Mouse (Mus musculus) cerebellum, adult 2 months (tissue): ENCODE results near the gene Klhl42. TPM values are rescaled to one million over a fixed set of nuclear protein-coding genes. Genes with fewer than 3 reads are reported as not detected.

ENCODE experiments used
- DNase-seq, 2 experiments: peaks; one replicate each; pipeline ENCODE4 v3.0.0; 2021
- H3K27ac ChIP-seq: fragments of 200-500 bp; 2 replicates; pipeline ENCODE4 v1.5.1; 2012; ENCODE audit warnings: low read length, control low read depth, inconsistent platforms; ENCODE audit not compliant: insufficient read depth
- H3K27me3 ChIP-seq: fragments of 200-500 bp; 2 replicates; pipeline ENCODE4 v1.6.1; 2012; ENCODE audit warnings: inconsistent platforms, mild to moderate bottlenecking, low read length, moderate library complexity; ENCODE audit not compliant: control insufficient read depth, insufficient read depth
- H3K4me1 ChIP-seq: fragments of 200-500 bp; 2 replicates; pipeline ENCODE4 v1.6.1; 2011; ENCODE audit warnings: low read length; ENCODE audit not compliant: control insufficient read depth, insufficient read depth
- H3K4me3 ChIP-seq: fragments of 200-500 bp; replicated peaks from 2 replicates; pipeline ENCODE3; 2011; ENCODE audit warnings: mild to moderate bottlenecking, low read depth, low read length, control low read depth; ENCODE audit not compliant: insufficient read depth
- CTCF ChIP-seq: fragments of 200-500 bp; IDR thresholded peaks from 2 replicates; pipeline ENCODE4 v1.5.1; 2011; ENCODE audit warnings: low read depth, mild to moderate bottlenecking, control low read depth, low read length, moderate library complexity, borderline replicate concordance; ENCODE audit not compliant: insufficient read depth
- POLR2A ChIP-seq: fragments of 200-500 bp; IDR thresholded peaks from 2 replicates; pipeline ENCODE4 v1.6.1; 2011; ENCODE audit warnings: low read length, control low read depth, borderline replicate concordance; ENCODE audit not compliant: insufficient read depth
- WGBS: fragments of 180-500 bp; shearing (Covaris S2); methylation state at CpG from one replicate; pipeline ENCODE4 v1.1.7; 2018; 5-methylcytosine and 5-hydroxymethylcytosine counted together
- polyA plus RNA-seq: library from polyadenylated mRNA; depleted of rRNA; stranded (reverse); fragments of >200 nt; gene quantifications from 2 replicates; pipeline ENCODE4 v1.2.3, GENCODE M21; 2012; rRNA removed

The Klhl42 gene
- polyA plus RNA-seq, 1 experiment: 17.2 TPM

DNA sequence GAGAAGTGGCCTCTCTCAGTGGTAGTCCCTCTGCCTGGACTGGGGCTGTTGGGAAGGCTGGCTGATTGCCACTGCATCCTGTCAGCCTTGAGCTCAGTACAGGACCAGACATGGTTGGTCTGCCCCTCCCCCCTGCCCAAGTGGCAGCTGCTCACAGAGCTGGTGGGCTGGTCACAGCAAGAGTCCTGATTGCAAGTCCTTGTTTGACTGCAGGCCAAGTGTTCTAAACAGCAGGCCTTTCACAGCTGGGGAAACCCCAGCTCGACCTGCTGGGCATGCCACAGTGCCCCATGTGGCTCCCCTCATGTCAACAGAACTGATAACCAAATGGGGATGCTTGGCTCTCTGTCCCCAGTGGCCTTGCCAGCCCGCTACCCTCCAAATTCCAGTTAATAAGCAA is 54.1 kb downstream of the Klhl42 start:
- WGBS: 7% methylated on average over 2 of the region's 2 CpGs
- TF ChIP-seq CTCF (no peak), POLR2A (no peak)
- Histone ChIP-seq H3K4me1 (no peaks in the 10 kb centered on the region), H3K27me3 (no peaks in the 10 kb centered on the region), H3K4me3 (no peak overlapping the region), H3K27ac (no peak overlapping the region)
- peak in 1 of 2 experiments; percentile 15 for DNase-seq

DNA sequence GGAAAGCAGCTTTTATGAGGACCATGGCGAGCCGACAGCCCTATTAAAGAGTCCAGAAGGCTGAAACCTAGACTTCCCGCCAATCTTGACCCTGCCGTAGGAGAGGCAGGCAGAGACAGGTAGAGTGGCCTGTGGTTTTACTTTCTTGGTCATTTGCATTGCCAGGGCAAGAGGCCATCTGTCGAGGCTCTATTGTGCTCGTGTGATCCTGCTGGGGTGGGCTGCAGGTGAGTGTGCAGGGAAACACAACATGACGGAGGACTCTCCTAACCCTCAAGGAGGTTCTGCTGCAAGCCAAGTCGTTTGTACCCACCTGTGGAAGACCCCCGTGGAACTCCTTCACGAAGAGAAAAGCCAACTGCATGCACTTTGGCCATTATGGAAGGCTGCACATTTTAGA is 54.6 kb downstream of the Klhl42 start:
- TF ChIP-seq POLR2A: no peak
- no peak for TF ChIP-seq CTCF
- no peak overlapping the region for H3K4me3 ChIP-seq
- H3K4me1 ChIP-seq: no peaks in the 10 kb centered on the region
- no peak overlapping the region for H3K27ac ChIP-seq
- DNase-seq: no peak
- WGBS: 14% methylated on average over 10 of the region's 10 CpGs
- no peaks in the 10 kb centered on the region for H3K27me3 ChIP-seq

DNA sequence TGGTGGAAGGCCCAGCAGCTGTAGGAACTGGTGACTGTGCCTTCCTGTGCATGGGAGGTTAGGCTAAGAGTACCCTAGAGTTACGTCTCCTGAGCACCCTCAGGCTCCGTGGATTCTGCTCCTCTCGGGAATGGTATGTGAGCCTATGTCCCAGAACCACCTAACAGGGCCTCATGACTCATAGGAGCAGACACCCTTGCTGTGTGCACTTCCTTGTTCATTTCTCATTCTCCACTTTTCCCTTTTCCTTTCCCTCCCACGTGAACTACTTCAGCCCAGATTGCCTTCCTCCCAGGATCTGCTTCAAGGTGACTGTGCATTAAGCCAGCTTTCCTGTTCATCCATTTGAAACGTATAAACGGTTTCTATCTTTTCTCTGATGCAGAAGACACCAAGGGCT is 59.9 kb downstream of the Klhl42 start:
- H3K27ac ChIP-seq: no peak overlapping the region
- no peaks in the 10 kb centered on the region for H3K27me3 ChIP-seq
- no peak for TF ChIP-seq POLR2A
- no peak for TF ChIP-seq CTCF
- H3K4me1 ChIP-seq: no peaks in the 10 kb centered on the region
- no peak overlapping the region for H3K4me3 ChIP-seq
- no peak for DNase-seq
- 87% methylated on average over 6 of the region's 6 CpGs for WGBS

- TF ChIP-seq POLR2A: no peak
- TF ChIP-seq CTCF: no peak
- Histone ChIP-seq H3K27me3 (no peaks in the 10 kb centered on the region), H3K27ac (no peak overlapping the region), H3K4me1 (no peaks in the 10 kb centered on the region), H3K4me3 (no peak overlapping the region)
- no peak for DNase-seq
Observed at GRCm38 (mm10) chr6:147151839-147152238, 60.7 kb downstream of the Klhl42 start.

- TF ChIP-seq POLR2A: no peak
- no peak for TF ChIP-seq CTCF
- 87% methylated on average over 7 of the region's 7 CpGs for WGBS
Observed at GRCm38 (mm10) chr6:147155085-147155484, 63.9 kb downstream of the Klhl42 start.

GRCm38 (mm10) chr6:147161818-147162584 is 70.8 kb downstream of the Klhl42 start:
- TF ChIP-seq CTCF: no peak
- TF ChIP-seq POLR2A: no peak
- Histone ChIP-seq H3K4me3 (no peak overlapping the region), H3K4me1 (no peaks in the 10 kb centered on the region), H3K27ac (no peak overlapping the region), H3K27me3 (no peaks in the 10 kb centered on the region)
- 22% methylated on average over 5 of the region's 5 CpGs for WGBS
- DNase-seq: no peak

More at GRCm38 (mm10) chr6:147155085-147155484, 63.9 kb downstream of the Klhl42 start:
- Histone ChIP-seq H3K4me1 (no peaks in the 10 kb centered on the region), H3K27me3 (no peaks in the 10 kb centered on the region), H3K27ac (no peak overlapping the region), H3K4me3 (no peak overlapping the region)
- DNase-seq: no peak

Other genes with a start within 250 kb of the Klhl42 start
- gene Smco2, start 241.3 kb upstream of the Klhl42 start, polyA plus RNA-seq: not detected in 2 replicates
- gene Ppfibp1, start 202.9 kb upstream of the Klhl42 start, polyA plus RNA-seq: 8.7 and 9.4 TPM in 2 replicates
- gene 1700034J05Rik, start 137.0 kb upstream of the Klhl42 start, polyA plus RNA-seq: not detected in 2 replicates
- 0.40 and 0.69 TPM in 2 replicates for gene Rep15, start 58.8 kb upstream of the Klhl42 start, polyA plus RNA-seq
- gene Mrps35, start 48.6 kb upstream of the Klhl42 start, polyA plus RNA-seq: 41.7 and 41.9 TPM in 2 replicates
- 0.19 and 0.21 TPM in 2 replicates for gene Mansc4, start 4.3 kb upstream of the Klhl42 start, polyA plus RNA-seq
- 4.0 and 5.6 TPM in 2 replicates for gene Pthlh, start 172.8 kb downstream of the Klhl42 start, polyA plus RNA-seq